Mouse (Mus musculus): ENCODE measurements at regions not wholly inside any gene's neighbourhood (a gene's known extent, or its start where the extent isn't known, plus 50 kb on each side); places are given as distances from the start of the nearest gene placed in this dataset.

GRCm38 (mm10) chr2:75146256-75146655 is 320.7 kb downstream of the Mtx2 start:
- no peak for DNase-seq

GRCm38 (mm10) chr2:75147399-75147798 is 321.8 kb downstream of the Mtx2 start:
- DNase-seq, result peak; percentile 32

GRCm38 (mm10) chr2:75147967-75148366 is 322.4 kb downstream of the Mtx2 start:
- no peak for DNase-seq

- DNase-seq, result no peak
Observed at GRCm38 (mm10) chr2:75149036-75149435, 323.4 kb downstream of the Mtx2 start.

- peak; percentile 34 for DNase-seq
Observed at GRCm38 (mm10) chr2:75149562-75149961, 324.0 kb downstream of the Mtx2 start.

GRCm38 (mm10) chr2:75150986-75151385 is 325.4 kb downstream of the Mtx2 start:
- peak; percentile 70 for DNase-seq

- no peak for DNase-seq
Observed at GRCm38 (mm10) chr2:75151519-75151918, 325.9 kb downstream of the Mtx2 start.

GRCm38 (mm10) chr2:75152477-75152990 is 326.9 kb downstream of the Mtx2 start:
- peak; percentile 49 for DNase-seq

- DNase-seq, result no peak
Observed at GRCm38 (mm10) chr2:75154448-75154847, 328.8 kb downstream of the Mtx2 start.

- peak; percentile 29 for DNase-seq
Observed at GRCm38 (mm10) chr2:75158581-75158980, 333.0 kb downstream of the Mtx2 start.

- DNase-seq, result no peak
Observed at GRCm38 (mm10) chr2:75161075-75161474, 335.5 kb downstream of the Mtx2 start.

- no peak for DNase-seq
Observed at GRCm38 (mm10) chr2:75164987-75165386, 339.4 kb downstream of the Mtx2 start.

GRCm38 (mm10) chr2:75176267-75176666 is 350.7 kb downstream of the Mtx2 start:
- no peak for DNase-seq

- DNase-seq, result no peak
Observed at GRCm38 (mm10) chr2:75183293-75183692, 357.7 kb downstream of the Mtx2 start.

GRCm38 (mm10) chr2:75202587-75203220 is 377.1 kb downstream of the Mtx2 start:
- no peak for DNase-seq

- DNase-seq, result peak; percentile 36
Observed at GRCm38 (mm10) chr2:75208821-75209758, 383.5 kb downstream of the Mtx2 start.

- DNase-seq, result no peak
Observed at GRCm38 (mm10) chr2:75209790-75210583, 384.4 kb downstream of the Mtx2 start.

- DNase-seq, result no peak
Observed at GRCm38 (mm10) chr2:75216931-75217330, 391.3 kb downstream of the Mtx2 start.

GRCm38 (mm10) chr2:75220775-75221359 is 395.3 kb downstream of the Mtx2 start:
- peak; percentile 41 for DNase-seq

GRCm38 (mm10) chr2:75224443-75224842 is 398.8 kb downstream of the Mtx2 start:
- peak; percentile 60 for DNase-seq

GRCm38 (mm10) chr2:75240976-75241375 is 415.4 kb downstream of the Mtx2 start:
- DNase-seq, result peak; percentile 38

- peak; percentile 37 for DNase-seq
Observed at GRCm38 (mm10) chr2:75244311-75245033, 414.6 kb upstream of the Hnrnpa3 start.
